Mouse (Mus musculus) heart, adult 2 months (tissue): ENCODE data around the gene B4galt1.

Source experiments
- CTCF ChIP-seq: fragments of 200-600 bp; IDR thresholded peaks from 2 replicates; pipeline ENCODE4 v1.8.1; 2022; ENCODE audit warnings: antibody characterized with exemption, mild to moderate bottlenecking, moderate library complexity
- POLR2A ChIP-seq: fragments of 200-500 bp; IDR thresholded peaks from 2 replicates; pipeline ENCODE4 v1.6.1; 2011; ENCODE audit warnings: mild to moderate bottlenecking, low read depth, low read length, control low read depth; ENCODE audit not compliant: insufficient read depth

- no peak for TF ChIP-seq POLR2A
- no peak for TF ChIP-seq CTCF
Observed at GRCm38 (mm10) chr4:40823151-40823550, 30.7 kb downstream of the B4galt1 start.
